Mouse (Mus musculus) R1 (cell line): ENCODE measurements at regions not wholly inside any gene's neighbourhood (a gene's known extent, or its start where the extent isn't known, plus 50 kb on each side); places are given as distances from the start of the nearest gene placed in this dataset.
A peak's percentile ranks its signal among the peaks of the same experiment; 100 is the strongest.

ENCODE experiments used
- DNase-seq: peaks from one replicate; pipeline ENCODE4 v3.0.0-alpha.2; 2018; ENCODE audit warnings: low read depth, low spot score

GRCm38 (mm10) chr8:89358411-89358810, 314.4 kb upstream of the Sall1 start:
- no peak for DNase-seq

- DNase-seq: no peak
These were observed 301.6 kb upstream of the Sall1 start for GRCm38 (mm10) chr8:89345547-89345946.

- DNase-seq: peak; percentile 54
These were observed 297.7 kb upstream of the Sall1 start for GRCm38 (mm10) chr8:89341686-89342085.

- no peak for DNase-seq
These were observed 291.5 kb upstream of the Sall1 start for GRCm38 (mm10) chr8:89335416-89335815.

- DNase-seq: no peak
These were observed 281.9 kb upstream of the Sall1 start for GRCm38 (mm10) chr8:89325751-89326351.

- no peak for DNase-seq
These were observed 281.3 kb upstream of the Sall1 start for GRCm38 (mm10) chr8:89325248-89325645.

GRCm38 (mm10) chr8:89324462-89325247, 280.7 kb upstream of the Sall1 start:
- no peak for DNase-seq

GRCm38 (mm10) chr8:89317514-89318289, 273.7 kb upstream of the Sall1 start:
- no peak for DNase-seq

- DNase-seq: no peak
These were observed 272.7 kb upstream of the Sall1 start for GRCm38 (mm10) chr8:89316566-89317175.

GRCm38 (mm10) chr8:89314907-89315306, 270.9 kb upstream of the Sall1 start:
- DNase-seq: no peak

GRCm38 (mm10) chr8:89310696-89311214, 266.8 kb upstream of the Sall1 start:
- no peak for DNase-seq

GRCm38 (mm10) chr8:89309591-89309990, 265.6 kb upstream of the Sall1 start:
- no peak for DNase-seq

- DNase-seq: no peak
These were observed 265.0 kb upstream of the Sall1 start for GRCm38 (mm10) chr8:89308950-89309349.

- DNase-seq: no peak
These were observed 264.6 kb upstream of the Sall1 start for GRCm38 (mm10) chr8:89308532-89308931.

GRCm38 (mm10) chr8:89307601-89308000, 263.6 kb upstream of the Sall1 start:
- DNase-seq: no peak

- no peak for DNase-seq
These were observed 263.1 kb upstream of the Sall1 start for GRCm38 (mm10) chr8:89307085-89307484.

- DNase-seq: no peak
These were observed 260.2 kb upstream of the Sall1 start for GRCm38 (mm10) chr8:89304116-89304515.

GRCm38 (mm10) chr8:89303326-89303725, 259.4 kb upstream of the Sall1 start:
- DNase-seq: no peak

GRCm38 (mm10) chr8:89299637-89300036, 255.7 kb upstream of the Sall1 start:
- DNase-seq: no peak

GRCm38 (mm10) chr8:89295686-89296085, 251.7 kb upstream of the Sall1 start:
- no peak for DNase-seq

- no peak for DNase-seq
These were observed 245.1 kb upstream of the Sall1 start for GRCm38 (mm10) chr8:89289017-89289416.
